Comparison of ENCODE assay signal across 8 mouse cellular contexts in the genomic region with DNA sequence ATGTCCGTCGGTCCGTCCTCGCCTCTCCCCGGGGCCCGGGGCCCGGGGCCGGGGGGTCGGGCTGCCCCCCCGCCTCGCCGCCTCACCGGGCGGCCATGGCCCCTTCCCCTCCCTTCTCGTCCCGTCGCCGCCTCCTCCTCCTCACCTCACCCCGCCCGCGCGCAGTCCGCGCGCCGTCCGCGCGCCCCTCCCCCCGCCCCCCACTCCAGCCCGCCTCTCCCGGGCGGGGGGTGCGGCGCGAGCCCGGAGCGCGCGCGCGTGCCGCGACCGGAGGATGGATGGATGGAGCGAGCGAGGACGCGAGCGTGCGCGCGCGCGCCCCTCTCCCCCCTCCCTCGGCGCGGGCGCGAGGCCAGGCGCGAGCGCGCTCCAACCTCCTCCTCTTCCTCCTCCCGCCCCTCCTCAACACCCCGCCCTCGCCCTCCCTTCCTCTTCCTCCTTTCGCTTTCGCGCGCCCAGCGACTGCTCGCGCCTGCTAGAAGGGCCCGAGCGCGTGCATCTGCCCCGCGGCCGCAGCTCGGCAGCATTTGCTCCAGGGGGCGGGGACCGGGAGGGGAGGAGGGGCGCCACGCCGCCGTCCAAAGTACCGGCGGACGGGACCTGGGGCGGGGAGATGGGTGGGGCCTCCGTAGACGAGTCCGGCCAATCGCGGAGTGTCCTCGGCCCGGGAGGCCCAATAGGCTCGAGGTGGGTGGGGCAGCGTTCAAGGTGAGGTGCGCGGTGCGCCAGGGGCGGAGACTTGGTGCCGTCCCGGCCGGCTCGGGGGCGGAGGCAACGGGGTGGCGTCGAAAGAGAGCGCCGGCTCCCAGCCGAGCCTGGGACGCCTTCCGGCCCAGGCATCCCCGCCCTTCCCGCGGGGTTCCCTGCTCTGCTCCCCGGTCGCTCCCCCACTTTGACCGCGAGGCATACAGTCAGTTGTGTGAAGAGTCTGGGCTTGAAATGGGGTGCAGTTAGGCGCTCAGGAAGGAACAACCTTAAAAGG. TPM values are rescaled to one million over a fixed set of nuclear protein-coding genes. Genes with fewer than 3 reads are reported as not detected.
A peak's percentile ranks its signal among the peaks of the same experiment; 100 is the strongest.
DNase-seq lines count a peak whose midpoint lies in the region; ATAC-seq lines count a peak whose summit lies in the region.

Gene Atxn7l3, minus strand, starts transcription at position 141 of the 982 bp plus-strand sequence.

- peak within 1 kb of the TSS; percentile 92 for H3K9ac ChIP-seq in hindbrain, embryonic 16.5 days (ENCODE audit: low read depth, low read length)

- H3K27me3 ChIP-seq in hindbrain, embryonic 16.5 days (replicated peaks; ENCODE audit: control insufficient read depth, insufficient read depth, low read length): no peaks in the 10 kb centered on the region

- H3K27ac ChIP-seq in hindbrain, embryonic 16.5 days (ENCODE audit: low read depth, low read length): peak within 1 kb of the TSS; percentile 98
- H3K27ac ChIP-seq in macrophage: peak within 1 kb of the TSS; percentile 84

- peaks cover 21% of the 10 kb centered on the region for H3K4me1 ChIP-seq in hindbrain, embryonic 16.5 days (ENCODE audit: control insufficient read depth, insufficient read depth, low read depth, low read length)

- no peaks in the 10 kb centered on the region for H3K9me3 ChIP-seq in hindbrain, embryonic 16.5 days (ENCODE audit: control insufficient read depth, low read length)

- peaks cover 15% of the 10 kb centered on the region for H3K36me3 ChIP-seq in hindbrain, embryonic 16.5 days (ENCODE audit: control insufficient read depth, insufficient read depth, low read length)
- H3K36me3 ChIP-seq in macrophage (ENCODE audit: inconsistent target): peaks cover 26% of the 10 kb centered on the region

- WGBS in hindbrain, embryonic 16.5 days: 0% methylated on average over 55 of the region's 125 CpGs
- 3% methylated on average over 66 of the region's 125 CpGs for WGBS in macrophage (ENCODE audit: missing documents)

- H3K4me3 ChIP-seq in hindbrain, embryonic 16.5 days (ENCODE audit: low read length): peak within 1 kb of the TSS; percentile 88
- peak within 1 kb of the TSS; percentile 76 for H3K4me3 ChIP-seq in macrophage (ENCODE audit: inconsistent target)

- peak; percentile 95 for ATAC-seq in hindbrain, embryonic 16.5 days

- peak; percentile 98 for DNase-seq in T-cell, adult 2 months (ENCODE audit: low spot score)
- peak; percentile 95 to 99 for DNase-seq in cerebellum, postnatal 36 days
- DNase-seq in gastrocnemius, adult 18-20 months (ENCODE audit: low spot score): peak; percentile 99
- peak; percentile 95 to 99 for DNase-seq in left cerebral cortex, adult 18-20 months (ENCODE audit: low spot score in 2 of 2)
- peak; percentile 99 for DNase-seq in right cerebral cortex, adult 18-20 months
- DNase-seq in urinary bladder, postnatal 10 days (ENCODE audit: low spot score): peak; percentile 98

- H3K4me2 ChIP-seq in hindbrain, embryonic 16.5 days (ENCODE audit: low read length): peak within 1 kb of the TSS; percentile 97

- H3K79me2 ChIP-seq in macrophage (ENCODE audit: inconsistent target): peaks cover 26% of the 10 kb centered on the region

RNA-seq across cellular contexts. Expression of gene Atxn7l3, which starts in this region (rescaled TPM):
- total RNA-seq in gastrocnemius, adult 18-20 months (2021): 10 to 100 TPM in 1 of 2 experiments, 1 to 10 TPM in 1; 9.3 to 13.0 TPM
- 26.6 and 29.2 TPM in 2 replicates for polyA plus RNA-seq in hindbrain, embryonic 16.5 days (2015; fragmentation: Nextera tagmentation; extraction: Ambion mirVana)
- total RNA-seq in left cerebral cortex, adult 18-20 months (2021): 100 to 1,000 TPM; 224 to 230 TPM
- total RNA-seq in macrophage (2018; cell fraction: chromatin; rRNA removed): 10 to 100 TPM; 14.4 to 80.8 (median 50.6) TPM
- 10 to 100 TPM; 26.2 to 49.2 (median 39.8) TPM for total RNA-seq in macrophage (2018; cell fraction: cytosol; rRNA removed)
- 10 to 100 TPM; 27.4 to 81.9 (median 56.8) TPM for total RNA-seq in macrophage (2018; cell fraction: nucleus; rRNA removed)
- polyA plus RNA-seq in macrophage (2018): 14.9 to 36.0 TPM (median 29.4 TPM) in 3 replicates

Comparison
In these comparisons a context has a peak if more than half of its experiments do, and no peak if none do; other contexts are left out.
1. Peak in every context shown above with its lines: DNase-seq, ATAC-seq, H3K4me3 ChIP-seq and H3K27ac ChIP-seq.
2. RNA of gene Atxn7l3 (total RNA-seq): 224 to 230 TPM in left cerebral cortex, adult 18-20 months; 9.3 to 13.0 TPM in gastrocnemius, adult 18-20 months; every median in the first group is over 10 times any median in the second.